Mouse (Mus musculus) midbrain, embryonic 12.5 days (tissue): ENCODE data around the gene Ankrd13b. TPM values are rescaled to one million over a fixed set of nuclear protein-coding genes. Genes with fewer than 3 reads are reported as not detected.

Experiments
- ATAC-seq: fragments of 200-750 bp; cut with Nextera tagmentation; 2 replicates; pipeline ENCODE4 v1.8.0; 2017; ENCODE audit warnings: low read depth, moderate TSS enrichment, moderate library complexity; ENCODE audit not compliant: low FRiP score
- H3K27ac ChIP-seq: fragments of 300-500 bp; sonication (generic); replicated peaks from 2 replicates; pipeline ENCODE4 v1.5.1; 2016; ENCODE audit warnings: mild to moderate bottlenecking
- H3K27me3 ChIP-seq: fragments of 300-500 bp; sonication (generic); 2 replicates; pipeline ENCODE4 v1.6.1; 2016; ENCODE audit warnings: mild to moderate bottlenecking
- H3K36me3 ChIP-seq: fragments of 300-500 bp; sonication (generic); 2 replicates; pipeline ENCODE4 v1.6.1; 2016
- H3K4me1 ChIP-seq: fragments of 300-500 bp; sonication (generic); 2 replicates; pipeline ENCODE4 v1.6.1; 2016
- H3K4me2 ChIP-seq: fragments of 300-500 bp; sonication (generic); replicated peaks from 2 replicates; pipeline ENCODE4 v1.6.1; 2016; ENCODE audit warnings: mild to moderate bottlenecking, moderate library complexity
- H3K4me3 ChIP-seq: fragments of 300-500 bp; sonication (generic); 2 replicates; pipeline ENCODE4 v1.5.1; 2016; ENCODE audit warnings: mild to moderate bottlenecking
- H3K9ac ChIP-seq: fragments of 300-500 bp; sonication (generic); replicated peaks from 2 replicates; pipeline ENCODE4 v1.6.1; 2016; ENCODE audit warnings: mild to moderate bottlenecking, moderate library complexity
- H3K9me3 ChIP-seq: fragments of 300-500 bp; sonication (generic); 2 replicates; pipeline ENCODE4 v1.6.1; 2016; ENCODE audit warnings: mild to moderate bottlenecking
- WGBS: fragments of 180-500 bp; shearing (Covaris S2); methylation state at CpG from one replicate; pipeline ENCODE4 v1.1.7; 2016; 5-methylcytosine and 5-hydroxymethylcytosine counted together
- polyA plus RNA-seq: library from polyadenylated mRNA; unstranded; fragments of >200 nt; fragmentation: Nextera tagmentation; extraction: Ambion mirVana; gene quantifications from 2 replicates; pipeline ENCODE4 v1.2.1, GENCODE M21; 2016

The Ankrd13b gene
- polyA plus RNA-seq, 1 experiment from 2014 or later: 22.3 TPM

DNA sequence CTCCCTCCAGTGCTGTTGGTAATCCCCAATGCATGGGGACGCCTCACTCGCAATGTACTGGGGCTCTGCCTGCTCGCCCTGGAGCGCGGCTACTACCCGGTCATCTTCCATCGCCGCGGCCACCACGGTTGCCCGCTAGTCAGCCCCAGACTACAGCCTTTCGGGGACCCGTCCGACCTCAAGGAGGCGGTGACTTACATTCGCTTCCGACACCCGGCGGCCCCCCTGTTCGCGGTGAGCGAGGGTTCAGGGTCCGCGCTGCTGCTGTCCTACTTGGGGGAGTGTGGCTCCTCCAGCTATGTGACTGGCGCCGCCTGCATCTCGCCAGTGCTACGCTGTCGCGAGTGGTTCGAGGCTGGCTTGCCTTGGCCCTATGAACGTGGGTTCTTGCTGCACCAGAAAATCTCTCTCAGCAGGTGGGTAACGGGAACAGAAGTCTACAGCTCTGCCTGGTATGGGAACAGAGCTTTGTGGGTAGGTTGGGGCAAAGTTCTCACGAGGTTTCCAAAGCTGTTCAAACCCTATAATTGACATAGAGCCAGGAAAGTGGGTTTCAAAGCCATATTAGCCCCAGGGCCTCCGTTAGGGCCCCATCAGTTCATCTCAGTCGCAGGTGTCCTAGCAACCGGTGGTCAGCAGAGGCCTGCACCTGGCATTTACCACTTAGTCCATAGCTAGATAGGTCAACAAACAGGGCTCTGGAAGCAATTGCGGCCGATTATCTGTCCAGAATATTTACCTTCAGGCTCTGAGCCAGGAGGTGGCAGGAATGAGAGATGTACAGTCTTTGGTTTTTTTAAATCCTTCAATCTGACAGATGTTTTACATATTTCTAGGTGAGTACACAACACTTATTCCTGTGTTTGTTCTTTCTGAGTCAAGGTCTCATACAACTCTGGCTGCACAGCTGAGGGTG is 26.4 kb upstream of the Ankrd13b start, which contains the start of gene Trp53i13:
Gene Trp53i13 (minus strand): TSS at position 344 of the 916 bp plus-strand sequence.
- peak within 1 kb of the TSS; percentile 60 for H3K9ac ChIP-seq
- no peaks in the 10 kb centered on the region for H3K36me3 ChIP-seq
- peaks cover 53% of the 10 kb centered on the region for H3K27me3 ChIP-seq
- H3K27ac ChIP-seq: peak within 1 kb of the TSS; percentile 36; the same call in 1 of the 2 replicates
- peak within 1 kb of the TSS; percentile 93 for H3K4me2 ChIP-seq
- peaks cover 54% of the 10 kb centered on the region for H3K4me1 ChIP-seq
- peak within 1 kb of the TSS; percentile 62 for H3K4me3 ChIP-seq
- WGBS: 6% methylated on average over 39 of the region's 39 CpGs
- peak; percentile 3; the same call in 1 of the 2 replicates for ATAC-seq
- H3K9me3 ChIP-seq: no peaks in the 10 kb centered on the region

DNA sequence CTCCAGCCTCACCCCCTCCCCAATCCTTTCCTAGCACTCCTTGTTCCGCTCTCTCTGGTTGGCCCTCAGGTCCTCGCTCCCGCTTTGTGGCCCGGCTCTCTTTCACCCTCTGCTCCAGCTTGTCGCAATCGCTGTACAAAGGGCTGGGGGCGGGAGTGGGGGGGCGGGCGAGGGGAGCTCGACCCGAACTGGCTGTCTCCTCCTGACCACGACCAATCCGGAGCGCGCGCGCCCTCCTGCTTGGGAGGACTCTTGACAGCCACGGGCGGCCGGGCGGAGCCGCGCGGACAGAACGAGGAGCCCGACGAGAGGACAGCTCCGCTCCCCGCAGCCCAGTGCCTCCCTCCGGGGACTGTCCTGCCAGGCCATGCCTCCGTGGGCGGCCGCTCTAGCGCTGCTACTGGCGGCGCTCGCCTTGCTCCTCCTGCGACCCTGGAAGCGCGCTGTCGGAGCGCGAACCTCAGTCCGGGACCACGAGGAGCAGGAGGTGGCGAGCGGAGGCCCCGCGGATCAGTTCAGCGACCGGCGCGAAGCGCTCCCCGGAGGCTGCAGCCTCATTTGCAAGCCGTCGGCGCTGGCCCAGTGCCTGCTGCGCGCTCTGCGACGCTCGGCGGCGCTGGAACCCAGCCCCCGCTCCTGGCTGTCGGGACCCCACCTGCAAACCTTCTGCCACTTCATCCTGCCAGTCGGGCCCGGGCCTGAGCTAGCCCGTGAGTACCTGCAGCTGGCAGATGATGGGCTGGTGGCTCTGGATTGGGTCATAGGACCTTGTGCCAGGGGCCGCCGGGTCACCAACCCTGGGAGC is 25.6 kb upstream of the Ankrd13b start, which contains the start of gene Abhd15:
Gene Abhd15 (plus strand): TSS at position 290 of the 805 bp plus-strand sequence.
- Histone ChIP-seq H3K27me3 (peaks cover 53% of the 10 kb centered on the region), H3K9me3 (no peaks in the 10 kb centered on the region), H3K4me1 (peaks cover 49% of the 10 kb centered on the region), H3K9ac (peak within 1 kb of the TSS; percentile 60), H3K36me3 (no peaks in the 10 kb centered on the region), H3K4me2 (peak within 1 kb of the TSS; percentile 93), H3K27ac (peak within 1 kb of the TSS; percentile 36; the same call in 1 of the 2 replicates), H3K4me3 (peak within 1 kb of the TSS; percentile 62)
- ATAC-seq: peak; percentile 70
- WGBS: under 1% methylated on average over 72 of the region's 72 CpGs

DNA sequence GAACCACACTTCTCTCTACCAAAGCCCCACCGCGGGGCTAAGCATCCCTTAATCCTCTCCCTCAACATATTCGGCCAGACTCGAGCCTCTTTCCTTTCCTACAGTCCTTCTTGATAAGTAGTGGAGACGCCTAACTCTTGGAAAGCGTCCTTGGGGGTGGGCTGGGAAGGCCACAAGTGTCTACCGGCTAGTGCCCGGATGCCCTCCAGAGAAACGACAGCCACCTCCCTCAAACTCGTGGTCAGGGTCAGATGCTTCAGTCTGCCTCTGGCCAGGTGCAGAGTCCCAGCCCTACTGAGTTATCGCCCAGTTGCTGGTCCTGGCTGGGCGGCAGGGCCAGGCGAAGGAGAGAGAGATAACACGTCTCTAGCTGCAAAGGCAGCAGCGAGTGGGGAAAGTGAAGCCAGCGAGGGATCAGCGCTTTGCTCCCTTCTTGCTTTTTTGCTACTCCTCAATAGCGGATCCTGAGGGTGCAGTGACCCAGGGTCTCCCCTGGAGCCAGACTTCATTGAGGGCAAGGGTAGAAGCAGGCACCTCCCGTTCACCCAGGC is 24.9 kb upstream of the Ankrd13b start:
- Histone ChIP-seq H3K27ac (peak overlapping the region; percentile 16; the same call in 1 of the 2 replicates), H3K9ac (peak overlapping the region; percentile 60; the same call in 1 of the 2 replicates)
- ATAC-seq: no peak

DNA sequence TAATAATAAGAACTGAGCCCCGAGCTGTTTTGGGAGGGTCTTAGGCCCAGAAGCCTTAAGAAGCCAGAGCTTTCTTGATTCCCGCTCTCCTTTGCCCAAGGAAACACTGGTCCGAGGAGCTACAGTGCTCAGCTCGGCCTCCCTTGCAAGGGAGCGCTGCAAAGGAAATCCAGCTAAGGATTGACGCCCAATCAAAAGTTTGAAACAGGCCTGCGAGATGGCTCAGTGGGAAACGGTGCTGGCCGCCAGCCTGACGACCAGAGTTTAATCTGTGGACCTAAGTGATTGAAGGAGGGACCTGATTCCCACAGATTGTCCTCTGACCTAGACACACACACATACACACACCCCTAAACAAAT is 24.3 kb upstream of the Ankrd13b start:
- Histone ChIP-seq H3K4me2 (peak overlapping the region; percentile 93), H3K9ac (0 out of 2 replicates have a peak overlapping the region, but pooled peaks have one; percentile 15), H3K36me3 (no peaks in the 10 kb centered on the region; the same call in 1 of the 2 replicates), H3K27ac (0 out of 2 replicates have a peak overlapping the region, but pooled peaks have one; percentile 20), H3K4me3 (peak overlapping the region; percentile 62), H3K27me3 (peaks cover 49% of the 10 kb centered on the region), H3K9me3 (no peaks in the 10 kb centered on the region), H3K4me1 (peaks cover 43% of the 10 kb centered on the region)
- 4% methylated on average over 10 of the region's 10 CpGs for WGBS
- no peak for ATAC-seq

More for the DNA sequence above, 24.9 kb upstream of the Ankrd13b start:
- WGBS: 5% methylated on average over 19 of the region's 19 CpGs
- H3K27me3 ChIP-seq: peaks cover 53% of the 10 kb centered on the region
- H3K36me3 ChIP-seq: no peaks in the 10 kb centered on the region; the same call in 1 of the 2 replicates
- H3K4me1 ChIP-seq: peaks cover 43% of the 10 kb centered on the region
- H3K9me3 ChIP-seq: no peaks in the 10 kb centered on the region
- H3K4me2 ChIP-seq: peak overlapping the region; percentile 93
- H3K4me3 ChIP-seq: peak overlapping the region; percentile 62

DNA sequence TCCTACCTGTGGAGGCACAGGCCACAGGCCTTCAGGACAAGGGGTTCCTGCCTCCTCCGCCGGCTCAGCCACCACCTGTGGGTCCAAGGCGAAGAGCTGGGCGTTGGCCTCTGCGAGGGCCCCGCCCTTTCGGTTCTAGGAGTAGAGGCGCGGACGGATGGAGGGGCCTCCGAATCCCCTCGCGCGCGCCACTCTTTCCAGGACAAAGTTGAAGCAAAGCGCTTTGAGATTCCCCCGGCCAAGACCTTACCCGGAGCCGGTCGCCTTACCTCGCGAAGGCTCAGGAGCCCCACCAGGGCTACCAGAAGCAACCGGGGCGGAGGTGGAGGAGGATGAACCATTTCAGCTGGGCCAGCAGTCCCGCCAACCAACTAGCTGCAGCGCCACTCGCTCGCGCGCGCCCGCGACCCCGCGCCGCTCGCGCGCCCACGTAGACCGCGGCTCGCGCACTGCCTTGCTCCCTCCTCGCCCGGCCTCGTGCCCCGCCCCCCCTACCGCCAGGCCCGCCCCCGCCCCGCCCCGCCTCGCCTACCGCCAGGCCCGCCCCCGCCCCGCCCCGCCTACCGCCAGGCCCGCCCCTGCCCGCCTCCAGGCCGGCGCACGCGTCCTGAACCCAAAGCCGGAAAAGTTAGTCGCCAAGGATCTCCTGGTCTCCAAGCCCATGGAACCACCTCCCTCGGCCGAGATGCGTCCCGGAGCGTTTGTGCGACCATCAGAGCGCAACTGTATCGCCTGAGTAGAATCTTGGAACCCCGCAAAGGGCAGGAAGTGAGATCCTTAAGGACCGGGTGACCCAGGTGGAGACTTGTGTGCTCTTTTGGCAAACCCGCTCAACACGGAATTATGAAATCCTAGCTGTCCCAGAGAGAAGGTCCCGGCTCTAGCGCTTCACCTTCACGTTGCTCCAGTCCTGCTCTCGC is 23.7 kb upstream of the Ankrd13b start:
- WGBS: under 1% methylated on average over 54 of the region's 84 CpGs
- ATAC-seq: peak; percentile 69
- H3K27ac ChIP-seq: 0 out of 2 replicates have a peak overlapping the region, but pooled peaks have one; percentile 20

DNA sequence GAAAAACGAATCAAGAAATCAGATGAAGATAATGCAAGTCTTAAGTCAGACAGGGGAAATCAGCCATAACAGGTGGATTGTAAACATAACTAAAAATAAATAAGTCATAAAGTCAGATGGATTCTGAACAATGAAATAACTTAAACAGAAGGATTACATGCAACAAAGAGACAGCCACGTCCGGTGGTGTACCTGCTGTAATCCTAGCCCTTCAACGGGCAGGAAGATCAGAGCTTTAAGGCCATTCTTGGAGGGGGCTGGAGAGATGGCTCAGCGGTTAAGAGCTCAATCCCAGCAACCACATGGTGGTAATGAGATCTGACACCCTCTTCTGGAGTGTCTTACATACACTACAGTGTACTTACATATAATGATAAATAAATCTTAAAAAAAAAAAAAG is 21.9 kb upstream of the Ankrd13b start:
- H3K4me2 ChIP-seq: no peak overlapping the region
- peaks cover 43% of the 10 kb centered on the region for H3K4me1 ChIP-seq
- H3K9me3 ChIP-seq: no peaks in the 10 kb centered on the region
- WGBS: 69% methylated on average over 5 of the region's 5 CpGs
- peaks cover 33% of the 10 kb centered on the region for H3K27me3 ChIP-seq
- H3K4me3 ChIP-seq: no peak overlapping the region
- no peak for ATAC-seq
- peaks cover 14% of the 10 kb centered on the region for H3K36me3 ChIP-seq
- no peak overlapping the region for H3K9ac ChIP-seq
- H3K27ac ChIP-seq: no peak overlapping the region

More for the DNA sequence above, 23.7 kb upstream of the Ankrd13b start:
- peak overlapping the region; percentile 65 for H3K9ac ChIP-seq
- no peaks in the 10 kb centered on the region for H3K9me3 ChIP-seq
- peaks cover 48% of the 10 kb centered on the region for H3K4me1 ChIP-seq
- H3K36me3 ChIP-seq: no peaks in the 10 kb centered on the region; the same call in 1 of the 2 replicates
- peak overlapping the region; percentile 62 for H3K4me3 ChIP-seq
- H3K27me3 ChIP-seq: peaks cover 43% of the 10 kb centered on the region
- H3K4me2 ChIP-seq: peak overlapping the region; percentile 93

DNA sequence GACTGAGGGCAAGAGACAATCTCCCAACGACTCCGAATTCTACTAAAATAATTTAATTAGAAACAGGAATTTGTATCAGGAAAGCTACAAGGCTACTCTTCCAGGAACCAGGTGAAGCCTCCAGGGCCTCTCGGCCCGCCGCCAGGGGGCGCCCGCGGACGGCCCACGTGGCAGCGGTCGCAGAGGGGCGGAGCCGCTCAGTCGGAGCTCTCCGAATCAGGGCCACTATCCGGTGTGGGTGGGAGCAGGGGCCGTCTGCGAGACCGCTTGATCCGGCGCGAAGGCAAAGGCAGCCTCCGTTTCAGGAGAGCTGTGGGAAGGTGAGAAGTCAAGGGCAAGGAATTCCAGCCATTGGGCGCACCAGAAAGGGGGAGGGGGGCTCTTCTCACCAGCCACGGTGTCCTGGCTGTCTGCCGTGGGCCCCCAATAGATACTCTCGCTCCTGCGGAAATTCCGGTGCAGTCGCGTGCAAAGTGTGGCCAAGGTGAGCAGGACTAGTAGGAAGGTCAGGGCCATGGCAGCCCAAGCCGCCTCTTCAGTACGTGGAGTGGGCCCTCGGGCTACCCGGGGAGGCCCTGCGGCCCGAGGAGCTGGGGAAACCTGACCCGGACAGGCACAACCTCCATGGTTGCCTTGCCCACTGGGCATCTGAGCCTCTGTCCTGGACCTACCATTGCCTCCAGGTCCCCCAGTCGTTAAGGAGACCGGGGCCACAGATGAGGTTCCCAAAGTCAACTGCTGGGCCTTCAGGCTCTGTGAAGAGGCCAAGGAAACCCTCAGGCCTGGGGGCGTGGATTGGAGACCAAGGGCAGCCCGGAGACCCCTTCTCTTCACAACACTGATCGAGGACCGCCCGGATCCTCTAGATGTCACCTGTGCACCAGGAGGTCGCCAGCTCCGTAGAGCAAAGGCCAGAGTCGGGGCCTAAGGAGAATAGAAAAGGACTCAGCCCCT is 18.9 kb upstream of the Ankrd13b start:
- Histone ChIP-seq H3K27ac (no peak overlapping the region), H3K4me1 (peaks cover 14% of the 10 kb centered on the region)
- WGBS: 20% methylated on average over 49 of the region's 49 CpGs

DNA sequence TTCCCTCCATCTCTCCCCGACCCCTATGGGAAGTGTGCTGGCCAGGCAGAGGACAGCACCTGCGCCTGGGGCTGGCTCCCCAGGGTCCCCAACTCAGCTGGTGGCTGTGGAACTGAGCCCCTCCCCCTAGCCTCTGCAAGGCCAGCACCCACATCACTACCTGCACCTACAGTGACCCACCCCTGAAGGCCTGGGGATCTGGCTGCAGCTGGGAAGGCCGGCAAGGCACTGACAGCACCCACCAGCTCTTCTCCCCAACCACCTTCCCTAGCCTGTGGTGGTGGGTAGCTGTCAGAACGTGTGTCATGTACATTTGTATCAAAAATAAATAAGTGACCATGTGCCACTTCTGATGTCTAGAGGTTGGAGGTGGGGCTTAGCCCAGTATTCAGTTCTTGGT is 17.9 kb upstream of the Ankrd13b start:
- H3K4me1 ChIP-seq: peaks cover 10% of the 10 kb centered on the region
- H3K27me3 ChIP-seq: peaks cover 3% of the 10 kb centered on the region; the same call in 1 of the 2 replicates
- ATAC-seq: no peak
- peaks cover 53% of the 10 kb centered on the region for H3K36me3 ChIP-seq
- no peaks in the 10 kb centered on the region for H3K9me3 ChIP-seq
- 71% methylated on average over 4 of the region's 4 CpGs for WGBS
- H3K4me3 ChIP-seq: no peak overlapping the region
- H3K9ac ChIP-seq: peak overlapping the region; percentile 20; the same call in 1 of the 2 replicates
- no peak overlapping the region for H3K27ac ChIP-seq
- no peak overlapping the region for H3K4me2 ChIP-seq

More for the DNA sequence above, 18.9 kb upstream of the Ankrd13b start:
- Histone ChIP-seq H3K9ac (peak overlapping the region; percentile 46), H3K27me3 (peaks cover 5% of the 10 kb centered on the region; the same call in 1 of the 2 replicates), H3K9me3 (no peaks in the 10 kb centered on the region), H3K4me2 (peak overlapping the region; percentile 63), H3K4me3 (peak overlapping the region; percentile 32), H3K36me3 (peaks cover 44% of the 10 kb centered on the region)
- ATAC-seq: peak; percentile 45

DNA sequence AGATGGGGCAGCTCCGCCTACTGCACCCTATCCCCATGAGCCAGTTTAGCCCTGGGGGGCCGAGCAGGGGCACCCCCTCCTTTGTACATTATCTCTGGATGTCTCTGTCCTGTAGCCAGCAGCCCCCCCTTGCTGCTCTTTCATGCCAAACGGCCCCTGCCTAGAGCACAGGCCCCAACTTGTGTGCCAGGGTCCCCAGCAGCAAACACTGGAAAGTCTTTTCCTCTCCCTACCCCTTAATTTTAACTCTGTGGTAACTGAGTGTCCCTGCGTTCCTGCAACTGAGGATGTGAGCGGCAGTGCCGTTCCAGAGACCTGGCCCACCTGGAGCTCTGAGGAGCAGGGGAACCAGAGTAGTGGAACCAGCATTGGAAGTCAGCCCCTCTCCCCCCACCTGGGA is 17.5 kb upstream of the Ankrd13b start:
- H3K9me3 ChIP-seq: no peaks in the 10 kb centered on the region
- no peak overlapping the region for H3K9ac ChIP-seq
- no peak overlapping the region for H3K27ac ChIP-seq
- no peak for ATAC-seq
- no peak overlapping the region for H3K4me3 ChIP-seq
- WGBS: 88% methylated on average over 6 of the region's 6 CpGs
- no peaks in the 10 kb centered on the region; the same call in 1 of the 2 replicates for H3K27me3 ChIP-seq
- H3K4me1 ChIP-seq: peaks cover 7% of the 10 kb centered on the region
- peaks cover 58% of the 10 kb centered on the region for H3K36me3 ChIP-seq
- no peak overlapping the region for H3K4me2 ChIP-seq

DNA sequence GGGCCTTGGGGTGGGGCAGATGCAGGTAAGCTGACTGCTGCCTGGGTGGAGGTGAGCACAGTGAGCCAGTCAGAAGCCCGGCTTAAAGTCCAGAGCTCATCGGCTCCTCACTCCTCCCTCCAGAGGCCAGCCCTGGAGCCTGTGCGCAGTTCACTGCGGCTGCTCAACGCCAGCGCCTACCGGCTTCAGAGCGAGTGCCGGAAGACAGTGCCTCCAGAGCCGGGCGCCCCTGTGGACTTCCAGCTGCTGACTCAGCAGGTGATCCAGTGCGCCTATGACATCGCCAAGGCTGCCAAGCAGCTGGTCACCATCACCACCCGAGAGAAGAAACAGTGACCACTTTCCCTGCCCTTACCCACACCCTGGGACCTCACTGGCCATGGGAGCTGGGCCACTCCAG is 16.8 kb upstream of the Ankrd13b start:
- H3K4me2 ChIP-seq: no peak overlapping the region
- no peaks in the 10 kb centered on the region for H3K9me3 ChIP-seq
- no peak overlapping the region for H3K4me3 ChIP-seq
- no peak overlapping the region for H3K27ac ChIP-seq
- H3K4me1 ChIP-seq: peaks cover 7% of the 10 kb centered on the region
- no peaks in the 10 kb centered on the region; the same call in 1 of the 2 replicates for H3K27me3 ChIP-seq
- 87% methylated on average over 14 of the region's 14 CpGs for WGBS
- no peak for ATAC-seq
- peaks cover 60% of the 10 kb centered on the region for H3K36me3 ChIP-seq
- H3K9ac ChIP-seq: no peak overlapping the region
